Mouse (Mus musculus) cerebellum, adult 9-10 months (tissue): ENCODE measurements at regions not wholly inside any gene's neighbourhood (a gene's known extent, or its start where the extent isn't known, plus 50 kb on each side); places are given as distances from the start of the nearest gene placed in this dataset.

Experiments used
- DNase-seq: peaks from one replicate; pipeline ENCODE4 v3.0.0; 2022

- peak; percentile 0 for DNase-seq
These were observed 202.8 kb downstream of the Rpia start for GRCm38 (mm10) chr6:70589208-70589607.
